In genomic region chr5:115937566-115937965, GRCm38 (mm10) we compare ENCODE assay signal across 23 mouse cellular contexts.
"Had no signal": no experiment of that assay in that cellular context is flagged by ENCODE, and none has a peak within 500 bp of the region (broad histone marks: within the 10 kb centered on the region; RNA-seq: fewer than 3 reads in every experiment).

No protein-coding gene starts in this region.

- ATAC-seq: hindbrain, embryonic 16.5 days; inflammation-experienced regulatory T-cells, adult 6 months; intestine, embryonic 15.5 days; intestine, postnatal 0 days had no signal

- H3K4me1 ChIP-seq: heart, embryonic 10.5 days; heart, embryonic 12.5 days; hindbrain, embryonic 10.5 days; hindbrain, embryonic 12.5 days; intestine, embryonic 15.5 days; limb, embryonic 10.5 days; limb, embryonic 12.5 days; liver, embryonic 13.5 days; liver, embryonic 15.5 days had no signal

- H3K9me3 ChIP-seq: heart, embryonic 10.5 days; hindbrain, embryonic 12.5 days; intestine, embryonic 15.5 days; limb, embryonic 10.5 days; limb, embryonic 12.5 days; liver, embryonic 13.5 days; liver, embryonic 15.5 days had no signal

- H3K4me2 ChIP-seq: heart, embryonic 12.5 days; hindbrain, embryonic 12.5 days; hindbrain, embryonic 14.5 days; intestine, embryonic 15.5 days; limb, embryonic 12.5 days; liver, embryonic 11.5 days; liver, embryonic 13.5 days; liver, embryonic 15.5 days had no signal

- H3K9ac ChIP-seq: heart, embryonic 12.5 days; hindbrain, embryonic 12.5 days; hindbrain, embryonic 14.5 days; intestine, embryonic 15.5 days; limb, embryonic 12.5 days; liver, embryonic 13.5 days; liver, embryonic 15.5 days had no signal

- DNase-seq: gastrocnemius, adult 2 months; gastrocnemius, postnatal 25 days; heart, adult 18-20 months; kidney, adult 18-20 months; kidney, adult 8-10 months; kidney, postnatal 25 days; liver; liver, embryonic 13.5 days had no signal

- H3K4me3 ChIP-seq: gastrocnemius, adult 2 months; heart, embryonic 10.5 days; heart, embryonic 12.5 days; hindbrain, embryonic 10.5 days; hindbrain, embryonic 12.5 days; intestine, embryonic 15.5 days; layer of hippocampus, adult 2 months; left cerebral cortex, adult 2 months; limb, embryonic 10.5 days; limb, embryonic 12.5 days; liver, embryonic 13.5 days; liver, embryonic 15.5 days had no signal

- H3K27me3 ChIP-seq: heart, embryonic 12.5 days; hindbrain, embryonic 12.5 days; intestine, embryonic 15.5 days; limb, embryonic 12.5 days; liver, embryonic 13.5 days; liver, embryonic 15.5 days had no signal

- H3K27ac ChIP-seq: gastrocnemius, adult 2 months; heart, embryonic 10.5 days; hindbrain, embryonic 10.5 days; hindbrain, embryonic 12.5 days; hindbrain, embryonic 14.5 days; intestine, embryonic 15.5 days; layer of hippocampus, adult 2 months; left cerebral cortex, adult 2 months; limb, embryonic 10.5 days; limb, embryonic 12.5 days; liver, embryonic 13.5 days; liver, embryonic 15.5 days had no signal
